Mouse (Mus musculus) brain, embryonic 14.5 days (tissue): Measurements from ENCODE around the gene Chkb. TPM values are rescaled to one million over a fixed set of nuclear protein-coding genes. Genes with fewer than 3 reads are reported as not detected.
"Not testable (repeated sequence)": the region's sequence is repeated elsewhere in the genome, so short reads cannot be mapped to it uniquely, and the experiment has no call there.

Source experiments
- DNase-seq: peaks from one replicate; pipeline ENCODE4 v3.0.0-alpha.2; 2011; ENCODE audit warnings: low read depth
- CTCF ChIP-seq: fragments of 200-500 bp; IDR thresholded peaks from 2 replicates; pipeline ENCODE4 v1.5.1; 2012; ENCODE audit warnings: inconsistent platforms, mild to moderate bottlenecking, moderate library complexity, borderline replicate concordance; ENCODE audit not compliant: insufficient read depth, insufficient read length; ENCODE audit errors: extremely low read depth
- POLR2A ChIP-seq: fragments of 200-500 bp; IDR thresholded peaks from 2 replicates; pipeline ENCODE4 v1.6.1; 2012; ENCODE audit warnings: mild to moderate bottlenecking, inconsistent platforms, borderline replicate concordance; ENCODE audit not compliant: poor library complexity, insufficient read depth, insufficient read length, severe bottlenecking; ENCODE audit errors: extremely low read depth
- polyA plus RNA-seq: library from polyadenylated mRNA; depleted of rRNA; stranded (reverse); fragments of >200 nt; gene quantifications from 2 replicates; pipeline ENCODE4 v1.2.3, GENCODE M21; 2012

Chkb gene
- polyA plus RNA-seq, 1 experiment: 79.4 TPM

DNA sequence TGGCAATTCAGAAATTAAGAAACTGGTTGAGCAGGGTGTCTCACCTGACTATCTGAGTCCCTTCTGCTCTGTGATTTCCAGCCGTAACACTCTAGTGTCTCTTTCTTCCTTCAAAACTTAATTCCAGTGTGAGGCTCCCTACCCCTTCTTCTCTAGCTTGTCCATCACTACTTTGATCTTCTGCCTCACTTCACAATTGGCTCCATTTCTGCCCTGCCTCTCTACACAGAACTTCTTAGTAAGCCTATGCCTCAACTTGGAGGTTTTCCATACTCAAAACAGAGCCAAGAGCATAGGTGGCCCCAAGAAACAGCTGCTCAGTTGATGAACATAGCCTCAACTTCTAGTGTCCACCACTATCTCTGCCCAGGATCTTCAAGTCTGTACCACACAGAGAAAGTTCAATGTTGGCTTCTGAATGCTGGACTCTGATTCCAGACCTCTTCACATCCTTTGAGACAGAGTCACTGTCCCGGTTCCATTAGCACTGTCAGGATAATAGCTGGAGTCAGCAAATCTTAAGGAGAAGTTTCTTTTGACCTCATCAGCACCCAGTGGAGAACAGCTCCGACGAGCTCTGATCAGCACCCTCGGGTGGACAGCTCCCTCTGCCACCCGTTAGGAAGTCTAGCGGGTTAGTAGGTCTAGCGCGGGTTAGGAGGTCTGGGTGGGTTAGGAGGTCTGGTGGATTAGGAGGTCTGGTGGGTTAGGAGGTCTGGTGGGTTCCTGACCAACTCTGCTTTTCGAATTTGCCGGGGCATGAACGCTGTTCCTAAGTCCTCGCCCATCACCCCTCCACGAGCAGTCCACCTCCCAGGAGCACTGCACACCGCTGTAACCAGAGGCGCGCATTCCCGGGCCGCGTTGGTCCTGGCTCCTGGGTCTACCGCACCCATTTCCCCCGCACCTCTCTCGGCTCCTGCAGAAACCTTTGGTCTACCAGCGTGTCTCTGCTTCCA, 23.5 kb upstream of the Chkb start:
- no peak for DNase-seq

DNA sequence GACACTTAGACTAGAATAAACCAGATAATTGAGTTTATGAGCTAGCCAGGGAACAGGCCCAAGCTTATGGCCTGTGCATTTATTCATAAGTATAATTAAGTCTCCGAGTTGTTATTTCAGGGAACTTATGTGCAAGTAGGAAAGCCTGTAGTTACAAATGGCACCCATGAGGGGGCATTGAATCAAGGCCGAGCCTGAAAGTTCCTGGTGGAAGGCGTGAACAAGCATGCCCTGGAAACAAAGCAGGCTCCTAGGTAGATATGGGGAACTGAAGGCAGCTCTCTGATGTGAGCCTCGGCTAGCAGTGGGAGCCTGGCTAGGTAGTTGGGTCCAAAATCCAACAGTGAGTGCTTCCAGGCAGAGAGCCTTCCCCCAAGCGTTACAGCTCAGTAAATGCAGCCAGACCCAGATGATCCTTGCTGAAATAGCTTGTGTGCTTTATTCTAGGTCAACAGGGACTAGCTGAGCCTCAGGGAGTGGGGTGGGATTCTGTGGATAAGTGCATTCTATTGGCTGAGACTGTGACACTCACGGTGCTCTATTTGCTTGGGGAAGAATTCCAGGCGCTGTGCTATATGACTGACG, 12.9 kb upstream of the Chkb start:
- DNase-seq: peak; percentile 72
- TF ChIP-seq CTCF: peak; percentile 49; the same call in 1 of the 2 replicates
- TF ChIP-seq POLR2A: no peak

More for the DNA sequence above, 23.5 kb upstream of the Chkb start:
- TF ChIP-seq CTCF (no peak), POLR2A (no peak)

DNA sequence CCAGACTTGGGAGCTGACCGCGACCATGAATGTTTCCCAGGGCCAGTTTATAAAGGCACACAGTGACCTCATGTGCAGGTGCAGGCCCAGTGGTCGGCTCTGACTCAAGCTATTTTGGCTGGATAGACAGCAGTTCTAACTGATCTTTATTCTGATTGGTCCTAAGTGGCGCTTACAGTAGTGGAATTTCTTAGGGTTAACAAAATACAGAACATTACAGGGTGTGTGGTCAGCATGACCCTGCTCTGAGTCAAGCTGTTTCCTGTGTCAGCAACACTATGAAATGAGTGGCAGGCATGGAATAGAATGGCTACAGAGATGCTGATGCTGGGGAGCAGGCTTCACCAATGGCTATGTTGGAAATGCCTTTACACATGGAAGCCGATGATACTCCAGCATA, 6.2 kb upstream of the Chkb start:
- TF ChIP-seq CTCF (no peak), POLR2A (no peak)
- no peak for DNase-seq

DNA sequence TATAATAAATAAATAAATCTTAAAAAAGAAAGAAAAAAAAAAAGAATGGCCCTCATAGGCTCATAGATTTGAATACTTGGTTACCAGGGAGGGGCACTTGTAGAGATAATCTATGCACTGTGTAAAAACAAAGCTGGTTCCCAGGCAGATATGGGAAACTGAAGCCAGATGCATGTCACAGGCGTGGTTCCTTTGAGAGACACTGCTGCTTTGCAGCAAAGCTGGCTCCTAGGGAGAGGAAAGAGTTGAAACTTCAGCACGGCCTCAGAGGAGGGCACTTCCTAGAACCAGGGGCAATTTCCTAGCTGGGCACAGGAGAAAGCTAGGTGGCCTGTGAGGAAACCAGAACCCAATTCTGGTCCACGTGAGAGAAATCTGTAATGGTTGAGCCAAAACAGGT, 4.4 kb upstream of the Chkb start:
- no peak for TF ChIP-seq CTCF
- no peak for TF ChIP-seq POLR2A
- no peak for DNase-seq

DNA sequence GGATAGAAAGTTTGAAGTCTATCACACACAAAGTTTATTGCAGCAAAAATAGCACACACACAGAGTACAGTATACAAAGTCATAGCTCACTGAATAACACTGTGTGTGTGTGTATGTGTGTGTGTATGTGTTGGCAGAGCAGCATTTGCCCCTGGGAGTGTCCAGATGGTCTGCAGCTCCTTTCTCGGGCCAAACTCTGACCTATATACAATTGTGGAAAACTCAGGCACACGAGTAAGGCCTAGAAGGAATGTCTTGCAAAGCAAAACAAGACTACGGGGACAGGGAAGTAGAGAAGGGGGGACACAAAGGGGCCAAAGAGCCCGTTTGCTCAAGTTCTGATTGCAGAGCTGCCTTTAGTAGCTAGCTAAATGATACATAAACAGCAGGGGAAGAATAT, 3.2 kb upstream of the Chkb start:
- TF ChIP-seq CTCF (no peak), POLR2A (no peak)
- no peak for DNase-seq

DNA sequence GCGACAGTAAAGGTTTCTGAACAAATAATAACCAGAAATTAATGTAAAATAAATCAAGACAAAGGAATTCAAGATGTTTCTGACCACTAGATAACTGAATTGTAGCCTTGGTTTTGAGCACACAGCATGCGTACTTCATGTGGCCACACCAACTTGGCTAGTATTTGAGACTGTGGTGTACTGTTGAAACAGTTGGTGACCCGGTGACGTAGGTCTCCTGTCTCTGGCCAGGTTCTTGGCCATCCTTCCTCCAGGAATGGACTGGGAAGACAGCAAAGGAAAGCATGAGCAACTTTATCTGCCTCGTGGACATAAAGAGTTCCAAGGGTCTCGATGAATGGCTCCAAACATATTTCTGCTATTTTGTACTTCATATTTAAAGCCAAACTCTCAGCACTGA, 2.1 kb upstream of the Chkb start:
- no peak for TF ChIP-seq CTCF
- TF ChIP-seq POLR2A: no peak
- DNase-seq: no peak

DNA sequence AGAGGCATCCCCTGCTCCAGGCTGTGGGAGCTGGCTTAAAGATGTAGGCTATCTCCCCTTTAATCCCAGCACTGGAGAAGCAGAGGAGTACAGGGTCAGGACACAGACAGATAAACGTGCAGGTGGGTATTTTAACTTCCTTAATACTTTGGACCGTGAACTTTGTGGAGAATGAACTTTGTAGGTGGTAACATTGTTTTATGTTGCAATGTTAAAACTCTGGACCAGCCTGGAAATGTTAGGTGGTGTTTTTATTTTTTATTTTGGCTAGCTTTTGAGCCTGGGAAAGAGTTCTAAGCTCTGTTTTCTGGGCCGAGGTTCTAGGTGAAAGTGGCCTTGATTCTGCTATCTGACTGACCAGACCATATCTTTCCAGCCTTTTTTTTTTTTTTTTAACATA, 1.6 kb upstream of the Chkb start:
- TF ChIP-seq CTCF: no peak
- DNase-seq: no peak

DNA sequence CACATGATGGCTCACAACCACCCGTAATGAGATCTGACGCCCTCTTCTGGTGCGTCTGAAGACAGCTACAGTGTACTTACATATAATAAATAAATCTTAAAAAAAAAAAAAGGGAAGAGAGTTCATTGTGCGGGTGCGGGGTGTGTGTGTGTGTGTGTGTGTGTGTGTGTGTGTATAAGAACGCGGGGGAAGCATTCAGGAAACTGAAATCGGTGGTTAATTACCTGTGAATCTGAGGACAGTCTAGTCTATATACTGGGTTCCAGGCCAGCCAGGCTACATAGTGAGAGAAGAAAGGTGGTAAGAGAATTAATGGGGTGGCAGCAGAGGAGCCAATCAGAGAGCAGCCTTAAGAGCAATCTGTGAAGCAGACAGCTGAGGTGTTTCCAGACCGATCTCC, 1.1 kb upstream of the Chkb start:
- not testable (repeated sequence) for DNase-seq

DNA sequence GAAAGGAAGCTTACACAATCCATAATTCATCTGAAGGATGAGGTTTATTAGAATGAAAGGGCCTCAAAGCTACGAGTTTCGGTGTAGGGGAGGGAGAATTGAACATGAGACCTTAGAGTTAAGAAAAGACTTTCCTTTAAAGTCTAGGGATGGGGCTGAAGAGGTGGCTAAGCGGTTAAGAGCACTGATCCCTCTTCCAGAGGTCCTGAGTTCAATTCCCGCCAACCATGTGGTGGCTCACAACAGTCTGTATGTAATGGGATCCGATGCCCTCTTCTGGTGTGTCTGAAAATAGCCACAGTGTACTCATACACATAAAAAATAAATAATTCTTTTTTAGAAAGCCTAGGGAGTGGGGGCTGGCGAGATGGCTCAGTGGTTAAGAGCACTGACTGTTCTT, 633 bp upstream of the Chkb start:
- TF ChIP-seq CTCF (0 out of 2 replicates have a peak, but pooled peaks have one; percentile 5), POLR2A (no peak)
- DNase-seq: no peak

DNA sequence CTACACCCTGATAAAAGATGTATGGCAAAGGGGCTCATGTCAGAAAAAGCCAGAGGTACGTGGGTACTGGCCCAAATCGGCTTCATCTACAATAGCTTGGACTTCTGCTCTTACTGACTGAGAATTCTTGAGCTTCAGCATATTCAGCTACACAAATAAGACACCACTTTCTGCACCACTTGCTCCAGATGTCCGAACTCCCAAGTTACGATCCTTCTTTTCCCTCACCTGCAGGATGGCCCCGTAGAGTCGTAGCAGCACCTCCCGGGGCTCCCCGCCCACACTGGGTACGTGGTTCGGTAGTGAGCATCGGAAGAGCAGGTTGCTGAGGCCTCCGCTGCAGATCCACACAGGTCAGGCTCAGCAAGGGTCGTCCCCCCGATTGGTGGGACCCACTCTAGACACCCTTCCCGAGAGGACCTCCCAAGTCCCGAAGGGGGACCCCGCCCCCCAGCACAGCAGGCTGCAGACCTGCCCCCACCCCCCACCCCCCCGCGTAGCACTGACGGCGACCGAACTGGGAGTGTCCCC, 822 bp downstream of the Chkb start:
- DNase-seq: no peak
- TF ChIP-seq CTCF (no peak), POLR2A (no peak)

DNA sequence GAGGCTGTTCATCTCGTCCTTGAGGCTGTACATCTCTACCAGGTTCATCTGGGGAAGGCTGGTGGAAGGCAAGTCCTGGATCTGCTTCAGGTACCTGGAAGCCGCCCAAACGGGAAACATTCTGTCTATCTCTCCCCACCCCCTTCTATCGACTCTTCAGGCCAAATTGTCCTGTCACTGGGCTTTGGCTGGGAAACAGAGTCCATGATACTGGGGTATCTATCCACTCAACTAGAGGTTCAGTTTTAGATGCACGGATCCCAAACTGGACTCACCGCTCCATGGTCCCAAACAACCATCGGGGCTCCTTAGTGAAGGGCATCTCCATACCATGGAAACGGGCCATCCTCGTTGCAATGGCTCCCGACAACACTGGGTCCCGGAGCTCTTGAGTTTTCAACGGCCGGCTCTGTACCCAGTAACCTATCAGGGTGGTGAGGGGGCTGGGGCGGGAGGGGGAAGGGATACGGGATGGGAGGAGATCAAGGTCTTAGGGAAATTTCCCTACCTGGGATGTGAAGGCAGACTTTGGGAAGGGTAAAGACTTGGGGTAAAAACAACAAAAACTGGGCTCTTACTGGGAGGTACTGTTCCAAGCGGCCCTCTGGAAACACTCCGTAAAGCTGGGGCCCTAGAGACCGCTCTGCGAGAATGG, 1.4 kb downstream of the Chkb start:
- no peak for DNase-seq
- no peak for TF ChIP-seq CTCF
- no peak for TF ChIP-seq POLR2A

DNA sequence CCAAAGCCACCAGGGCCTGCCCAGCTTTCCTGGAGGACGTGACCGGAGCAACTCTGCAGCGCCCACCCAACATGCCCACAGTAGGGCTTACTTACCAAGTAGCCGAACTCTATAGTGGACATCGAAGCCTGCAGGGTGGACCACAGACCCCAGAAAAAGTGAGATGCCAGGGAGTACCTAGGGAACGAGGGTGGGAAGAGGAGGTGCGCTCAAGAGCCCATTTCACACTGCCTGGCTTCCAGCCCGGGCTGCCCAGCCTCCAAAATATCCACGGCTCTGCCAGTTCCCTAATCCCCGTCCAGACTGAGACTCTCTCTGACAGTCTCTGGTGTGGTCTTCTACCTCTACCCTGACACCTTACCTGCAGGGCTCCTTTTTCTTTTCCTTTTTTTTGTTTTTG, 3.0 kb downstream of the Chkb start:
- TF ChIP-seq POLR2A: no peak
- TF ChIP-seq CTCF: no peak
- no peak for DNase-seq

DNA sequence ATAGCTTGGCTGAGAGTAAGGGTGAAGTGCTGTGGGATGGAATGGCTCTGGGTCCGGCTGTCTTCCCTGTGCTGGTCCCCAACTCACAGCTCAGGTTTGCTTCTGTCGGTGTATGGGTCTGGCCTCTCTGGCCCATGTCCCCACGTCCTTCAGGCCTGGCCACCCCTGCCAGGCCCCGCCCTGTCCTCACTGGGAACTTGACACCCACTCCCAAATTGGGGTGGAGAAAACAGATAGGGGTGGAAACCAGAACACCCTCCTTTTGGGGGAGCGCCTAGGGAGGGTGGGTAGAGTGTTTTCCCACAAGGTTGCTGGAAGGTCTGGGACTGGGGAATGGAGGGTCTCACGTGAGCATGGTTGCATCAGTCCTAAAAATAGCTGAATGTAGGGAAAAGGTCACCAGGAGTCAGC, 4.0 kb downstream of the Chkb start, which contains the start of gene Cpt1b:
Gene Cpt1b, minus strand, starts transcription at position 153 of the 411 bp plus-strand sequence.
- DNase-seq: no peak

More for the DNA sequence above, 4.0 kb downstream of the Chkb start, which contains the start of gene Cpt1b:
- TF ChIP-seq POLR2A (no peak), CTCF (no peak)
